Mouse (Mus musculus): ENCODE data around the gene Erp29.
A peak's percentile ranks its signal among the peaks of the same experiment; 100 is the strongest.

- no peak for TF ChIP-seq E2F4 (IDR thresholded peaks at IDR 0.05; ENCODE audit: insufficient read depth)
- TF ChIP-seq POLR2A (IDR thresholded peaks at IDR 0.05; ENCODE audit: insufficient read length, low read depth), result peak; percentile 69
- no peak for TF ChIP-seq CEBPB (IDR thresholded peaks at IDR 0.05; ENCODE audit: insufficient read depth, poor library complexity, severe bottlenecking)
- no peak for TF ChIP-seq USF1 (IDR thresholded peaks at IDR 0.05; ENCODE audit: low read depth)
- no peak for TF ChIP-seq TCF3 (IDR thresholded peaks at IDR 0.05; ENCODE audit: insufficient read length, low read depth)
- TF ChIP-seq MYOG (IDR thresholded peaks at IDR 0.05; ENCODE audit: control insufficient read depth in 1 of 3, insufficient read depth in 1 of 3, insufficient read length in 2 of 3, low read depth in 2 of 3), result no peak
- TF ChIP-seq MAX (IDR thresholded peaks at IDR 0.05; ENCODE audit: low read depth), result no peak
- TF ChIP-seq POLR2AphosphoS2 (IDR thresholded peaks at IDR 0.05; ENCODE audit: insufficient read length, low read depth), result peak; percentile 39
- no peak for TF ChIP-seq TCF12 (IDR thresholded peaks at IDR 0.05; ENCODE audit: insufficient read depth, poor library complexity, severe bottlenecking)
These were observed 54.8 kb downstream of the Erp29 start, which contains the start of gene Naa25 for GRCm38 (mm10) chr5:121397187-121398145.

All from myocyte (in vitro differentiated cells).